Mouse (Mus musculus): ENCODE measurements around the gene Tle1.

Gene Tle1

GRCm38 (mm10) chr4:72165765-72166164 is 35.0 kb downstream of the Tle1 start:
- no peak for DNase-seq (ENCODE audit: low read depth, low spot score)

- DNase-seq (ENCODE audit: low read depth, low spot score): no peak
Observed at GRCm38 (mm10) chr4:72162445-72163218, 38.1 kb downstream of the Tle1 start.

- DNase-seq (ENCODE audit: low read depth, low spot score): no peak
Observed at GRCm38 (mm10) chr4:72160102-72160511, 40.6 kb downstream of the Tle1 start.

- no peak for DNase-seq (ENCODE audit: low read depth, low spot score)
Observed at GRCm38 (mm10) chr4:72157931-72158371, 42.8 kb downstream of the Tle1 start.

DNA sequence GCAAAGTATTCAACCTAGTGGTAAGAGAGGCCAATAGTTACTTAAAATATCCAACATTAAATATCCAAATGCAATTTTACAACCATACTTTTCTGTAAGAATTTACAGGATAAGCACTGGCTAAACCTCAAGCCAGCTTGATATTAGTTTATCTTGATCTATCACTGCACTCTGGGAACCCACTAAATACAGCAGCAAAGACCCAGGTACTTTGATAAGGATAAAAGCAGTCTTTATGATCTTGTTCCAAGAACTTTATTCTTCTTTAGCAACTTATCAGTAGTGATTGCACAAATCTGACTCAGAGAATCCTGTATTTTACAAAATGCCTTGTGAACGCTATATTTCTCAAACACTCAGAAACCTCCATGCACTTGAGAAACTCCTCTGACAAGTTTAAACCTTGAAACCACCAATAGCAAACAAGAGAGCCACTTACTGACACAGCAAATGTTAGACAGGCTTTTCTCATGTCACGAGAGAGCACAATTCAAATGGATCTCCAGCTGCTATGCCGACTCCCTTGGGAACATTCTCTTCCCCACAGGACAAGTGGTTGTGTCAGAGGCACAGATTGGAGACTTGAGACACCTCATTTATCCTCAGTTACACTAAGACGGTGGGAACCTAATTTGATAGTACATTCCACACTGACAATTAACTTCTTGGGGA is 50.1 kb downstream of the Tle1 start:
- no peak for DNase-seq (ENCODE audit: low read depth, low spot score)

- DNase-seq (ENCODE audit: low read depth, low spot score): no peak
Observed at GRCm38 (mm10) chr4:72146003-72146402, 54.7 kb downstream of the Tle1 start.

- no peak for DNase-seq (ENCODE audit: low read depth, low spot score)
Observed at GRCm38 (mm10) chr4:72144541-72144940, 56.2 kb downstream of the Tle1 start.

DNA sequence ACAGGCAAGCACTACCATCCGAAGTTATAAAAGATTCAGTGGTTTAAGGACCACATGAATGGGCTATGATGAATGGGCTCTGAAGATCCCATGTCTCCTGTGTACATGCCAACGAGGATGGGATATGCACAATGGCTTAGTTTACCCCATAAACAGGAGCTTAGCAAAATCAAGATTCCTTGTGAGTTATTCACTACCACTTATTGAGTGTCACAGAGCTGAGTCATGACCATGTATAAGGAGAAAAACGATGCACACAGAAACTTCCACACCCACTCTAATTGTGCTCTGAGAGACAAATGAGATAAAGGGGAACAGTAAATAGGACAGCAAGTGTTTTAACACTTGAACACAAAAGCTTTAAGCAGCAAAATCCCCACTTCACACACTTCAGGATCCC is 60.0 kb downstream of the Tle1 start:
- no peak for DNase-seq (ENCODE audit: low read depth, low spot score)

- DNase-seq (ENCODE audit: low read depth, low spot score): no peak
Observed at GRCm38 (mm10) chr4:72139475-72140120, 61.1 kb downstream of the Tle1 start.

DNA sequence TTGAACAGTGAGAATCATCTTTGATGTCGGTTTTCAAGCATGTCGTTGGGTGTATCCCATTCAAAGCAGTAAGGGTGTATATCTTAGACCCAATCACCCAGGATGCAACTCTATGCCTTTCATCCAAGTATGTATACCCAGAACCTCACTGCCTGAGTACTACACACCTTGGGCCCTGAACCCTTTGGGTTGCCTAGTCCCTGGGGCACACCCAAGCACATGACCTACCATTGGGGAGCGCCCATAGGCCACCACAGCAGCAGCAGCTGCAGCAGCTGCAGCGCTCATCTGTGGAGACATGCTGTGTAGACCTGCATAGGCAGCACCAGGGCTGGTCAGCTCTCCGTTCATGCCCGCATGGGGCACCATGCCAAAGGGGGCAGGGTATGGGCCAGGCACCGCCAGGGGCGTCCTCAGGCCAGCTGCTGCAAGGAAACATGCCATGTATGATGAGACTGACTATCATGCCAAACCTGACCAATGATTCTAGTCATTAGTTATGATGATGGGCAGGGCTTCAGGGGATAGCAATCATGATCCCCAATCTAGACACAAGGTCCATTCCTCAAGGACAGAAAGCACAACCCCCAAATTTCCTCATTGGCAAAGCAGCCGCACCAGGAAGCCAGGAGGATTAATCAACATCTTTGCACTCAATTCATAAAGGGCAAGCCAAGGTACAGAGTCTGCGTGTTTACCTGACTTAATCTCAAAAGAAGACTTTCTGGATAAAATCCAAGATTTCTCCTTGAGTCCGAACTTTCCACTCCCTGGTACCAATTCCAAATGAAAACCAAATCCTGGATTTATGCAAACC is 62.2 kb downstream of the Tle1 start:
- no peak for DNase-seq (ENCODE audit: low read depth, low spot score)

- no peak for DNase-seq (ENCODE audit: low read depth, low spot score)
Observed at GRCm38 (mm10) chr4:72132646-72133045, 68.1 kb downstream of the Tle1 start.

DNA sequence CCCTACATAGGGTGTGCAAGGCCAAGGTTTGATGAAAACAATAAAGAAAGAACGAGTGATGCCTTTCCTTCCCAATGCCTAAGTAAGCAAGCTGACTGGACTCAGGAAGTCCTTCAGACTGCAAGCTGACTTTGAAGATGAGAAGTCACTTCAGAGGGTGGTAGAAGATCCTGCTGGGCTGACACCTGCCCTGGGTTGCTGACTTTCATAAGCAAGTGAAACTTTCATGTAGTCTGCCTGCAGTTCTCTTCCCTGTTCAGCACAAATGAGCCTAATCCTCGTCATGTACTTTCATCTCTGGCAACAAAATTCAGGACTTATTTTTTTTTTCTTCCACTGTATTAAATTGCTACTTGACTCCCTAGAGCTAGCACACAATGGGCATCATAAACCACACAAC is 73.1 kb downstream of the Tle1 start:
- DNase-seq (ENCODE audit: low read depth, low spot score): no peak

- DNase-seq (ENCODE audit: low read depth, low spot score): no peak
Observed at GRCm38 (mm10) chr4:72124790-72125189, 75.9 kb downstream of the Tle1 start.

GRCm38 (mm10) chr4:72122837-72123236 is 77.9 kb downstream of the Tle1 start:
- no peak for DNase-seq (ENCODE audit: low read depth, low spot score)

- no peak for DNase-seq (ENCODE audit: low read depth, low spot score)
Observed at GRCm38 (mm10) chr4:72122343-72122742, 78.4 kb downstream of the Tle1 start.

- no peak for DNase-seq (ENCODE audit: low read depth, low spot score)
Observed at GRCm38 (mm10) chr4:72120050-72120449, 80.7 kb downstream of the Tle1 start.

DNA sequence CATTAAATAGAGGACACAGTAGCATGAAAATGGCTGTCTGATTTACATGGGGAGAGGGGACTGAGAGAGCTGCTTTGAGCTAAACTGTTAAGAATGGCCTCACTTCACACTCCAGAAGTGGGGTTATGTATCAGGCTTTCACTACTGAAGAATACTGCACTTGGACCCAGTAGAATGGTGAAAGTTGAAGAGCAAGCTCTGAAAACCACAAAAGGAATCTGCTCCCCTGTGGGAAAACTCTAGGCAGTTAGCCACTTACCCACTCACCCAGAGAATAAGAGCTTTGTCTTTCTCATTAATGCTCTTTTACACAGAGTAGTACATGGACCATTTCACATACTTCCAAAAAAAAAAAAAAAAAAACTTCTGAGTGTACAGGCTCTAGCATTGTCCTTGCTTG is 95.0 kb downstream of the Tle1 start:
- DNase-seq (ENCODE audit: low read depth, low spot score): no peak

DNA sequence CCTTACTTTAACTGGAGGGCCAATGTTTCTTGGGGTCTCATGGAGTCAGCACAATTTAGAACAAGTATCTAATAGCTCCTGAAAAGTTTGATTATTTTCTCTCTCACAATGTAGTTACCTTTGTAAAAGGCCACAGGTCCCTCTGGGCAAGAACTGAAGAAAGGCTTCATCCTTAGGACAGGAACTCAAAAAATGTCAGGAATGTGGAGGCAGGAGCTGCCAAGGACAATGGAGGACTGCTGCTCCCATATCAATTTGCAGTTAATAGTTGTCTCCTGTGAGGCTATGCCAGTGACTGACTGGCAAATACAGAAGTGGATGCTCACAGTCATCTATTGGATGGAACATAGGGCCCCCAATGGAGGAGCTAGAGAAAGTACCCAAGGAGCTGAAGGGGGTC is 96.5 kb downstream of the Tle1 start:
- DNase-seq (ENCODE audit: low read depth, low spot score): no peak

- no peak for DNase-seq (ENCODE audit: low read depth, low spot score)
Observed at GRCm38 (mm10) chr4:72087811-72088210, 112.9 kb downstream of the Tle1 start.

- no peak for DNase-seq (ENCODE audit: low read depth, low spot score)
Observed at GRCm38 (mm10) chr4:72069111-72069534, 131.6 kb downstream of the Tle1 start.

GRCm38 (mm10) chr4:72067937-72068336 is 132.8 kb downstream of the Tle1 start:
- DNase-seq (ENCODE audit: low read depth, low spot score): no peak
